Mouse (Mus musculus) liver, embryonic 14.5 days (tissue): ENCODE data around the gene Cidec. TPM values are rescaled to one million over a fixed set of nuclear protein-coding genes. Genes with fewer than 3 reads are reported as not detected.

Experiments used
- ATAC-seq: fragments of 200-750 bp; cut with Nextera tagmentation; 2 replicates; pipeline ENCODE4 v1.8.0; 2017; ENCODE audit warnings: moderate number of reproducible peaks, mild to moderate bottlenecking, moderate library complexity; ENCODE audit not compliant: insufficient read depth
- DNase-seq, 3 experiments: peaks; one replicate each; pipeline ENCODE4 v3.0.0-alpha.2; 2012 to 2013; ENCODE audit warnings: low read depth in 3 of 3, low spot score in 3 of 3
- H3K27ac ChIP-seq: fragments of 300-500 bp; sonication (generic); 2 replicates; pipeline ENCODE4 v1.5.1; 2014; ENCODE audit warnings: moderate library complexity, mild to moderate bottlenecking, control low read depth, inconsistent platforms
- H3K27me3 ChIP-seq: fragments of 300-500 bp; sonication (generic); 2 replicates; pipeline ENCODE4 v1.6.1; 2014; ENCODE audit warnings: mild to moderate bottlenecking, low read length, moderate library complexity; ENCODE audit not compliant: control insufficient read depth, insufficient read depth
- H3K36me3 ChIP-seq: fragments of 300-500 bp; sonication (generic); replicated peaks from 2 replicates; pipeline ENCODE4 v1.6.1; 2014; ENCODE audit warnings: low read depth; ENCODE audit not compliant: control insufficient read depth, insufficient read depth
- H3K4me1 ChIP-seq, 2 experiments: fragments of 200-500 bp in 1 of 2; fragments of 300-500 bp in 1 of 2; sonication (generic) in 1 of 2; replicated peaks; 2 replicates each; pipeline ENCODE4 v1.6.1; 2012 to 2014; ENCODE audit warnings: antibody characterized with exemption in 1 of 2, inconsistent platforms in 1 of 2, low read length in 1 of 2; ENCODE audit not compliant: control insufficient read depth in 2 of 2, insufficient read depth in 2 of 2
- H3K4me2 ChIP-seq: fragments of 300-500 bp; sonication (generic); 2 replicates; pipeline ENCODE4 v1.6.1; 2014; ENCODE audit warnings: low read depth, mild to moderate bottlenecking, control low read depth, moderate library complexity
- H3K4me3 ChIP-seq, 2 experiments: fragments of 200-500 bp in 1 of 2; fragments of 300-500 bp in 1 of 2; sonication (generic) in 1 of 2; 2 replicates each; pipeline ENCODE4 v1.5.1; 2012 to 2014; ENCODE audit warnings: low read depth in 2 of 2, low read length in 2 of 2, mild to moderate bottlenecking in 2 of 2, control low read depth in 1 of 2, inconsistent platforms in 1 of 2, moderate library complexity in 1 of 2; ENCODE audit not compliant: insufficient read depth in 1 of 2
- H3K9ac ChIP-seq: fragments of 300-500 bp; sonication (generic); replicated peaks from 2 replicates; pipeline ENCODE4 v1.6.1; 2014; ENCODE audit warnings: mild to moderate bottlenecking, control low read depth, moderate library complexity
- H3K9me3 ChIP-seq: fragments of 300-500 bp; sonication (generic); 2 replicates; pipeline ENCODE4 v1.6.1; 2016; ENCODE audit warnings: low read length, mixed read lengths; ENCODE audit not compliant: control insufficient read depth
- CTCF ChIP-seq: IDR thresholded peaks from 2 replicates; pipeline ENCODE4 v1.5.1; 2016; ENCODE audit warnings: antibody characterized with exemption, low read depth, control low read depth
- EP300 ChIP-seq: IDR thresholded peaks from 2 replicates; pipeline ENCODE4 v1.6.1; 2016; ENCODE audit warnings: antibody characterized with exemption, low read depth
- WGBS: fragments of 180-500 bp; shearing (Covaris S2); extraction: QIAGEN DNeasy Blood & Tissue Kit; methylation state at CpG from one replicate; pipeline ENCODE4 v1.1.7; 2014; ENCODE audit not compliant: insufficient replicate concordance; 5-methylcytosine and 5-hydroxymethylcytosine counted together
- polyA plus RNA-seq, 2 experiments: library from polyadenylated mRNA; depleted of rRNA in 1 of 2; stranded (reverse) in 1 of 2; unstranded in 1 of 2; fragments of >200 nt; fragmentation: Nextera tagmentation in 1 of 2; extraction: Ambion mirVana in 1 of 2; gene quantifications; 2 replicates each; pipeline versions ENCODE4 v1.2.1 to v1.2.3; 2012 to 2014

The Cidec gene
- polyA plus RNA-seq, 2 experiments = 0.02 to 0.13 TPM

- Histone ChIP-seq H3K27me3 (no peaks in the 10 kb centered on the region), H3K4me1 (peaks cover 4 to 11% of the 10 kb centered on the region in 2 experiments; a peak in 3 of 4 replicates), H3K4me3 (peak overlapping the region; percentile 65 to 82), H3K9me3 (no peaks in the 10 kb centered on the region), H3K4me2 (peak overlapping the region; percentile 93), H3K9ac (peak overlapping the region; percentile 72), H3K27ac (no peak overlapping the region), H3K36me3 (no peaks in the 10 kb centered on the region)
- ATAC-seq = peak; percentile 69
- 11% methylated on average over 16 of the region's 16 CpGs for WGBS
- no peak for TF ChIP-seq EP300
- no peak for TF ChIP-seq CTCF
- DNase-seq = peak in 1 of 3 experiments; percentile 16
Measured at GRCm38 (mm10) chr6:113418441-113419198, 16.9 kb downstream of the Cidec start.

- H3K9me3 ChIP-seq = no peaks in the 10 kb centered on the region
- H3K4me3 ChIP-seq = no peak overlapping the region
- H3K27me3 ChIP-seq = no peaks in the 10 kb centered on the region
- H3K9ac ChIP-seq = no peak overlapping the region
- no peak overlapping the region for H3K4me2 ChIP-seq
- no peak for TF ChIP-seq EP300
- TF ChIP-seq CTCF = no peak
- no peak overlapping the region for H3K27ac ChIP-seq
- peaks cover 4 to 11% of the 10 kb centered on the region in 2 experiments; a peak in 3 of 4 replicates for H3K4me1 ChIP-seq
- H3K36me3 ChIP-seq = no peaks in the 10 kb centered on the region
- 79% methylated on average over 5 of the region's 5 CpGs for WGBS
- no peak for ATAC-seq
- DNase-seq = no peak
Measured at GRCm38 (mm10) chr6:113416416-113416815, 19.1 kb downstream of the Cidec start.

- no peaks in the 10 kb centered on the region for H3K4me1 ChIP-seq
- no peak overlapping the region for H3K4me3 ChIP-seq
- no peak for TF ChIP-seq EP300
- TF ChIP-seq CTCF = no peak
- H3K4me2 ChIP-seq = no peak overlapping the region
- H3K27me3 ChIP-seq = no peaks in the 10 kb centered on the region
- ATAC-seq = no peak
- H3K9ac ChIP-seq = no peak overlapping the region
- no peak overlapping the region for H3K27ac ChIP-seq
- no peak for DNase-seq
- WGBS = 64% methylated on average over 1 of the region's 1 CpGs
- H3K36me3 ChIP-seq = no peaks in the 10 kb centered on the region
- no peaks in the 10 kb centered on the region for H3K9me3 ChIP-seq
Measured at GRCm38 (mm10) chr6:113410001-113410400, 25.6 kb downstream of the Cidec start.

GRCm38 (mm10) chr6:113406683-113407082 is 28.9 kb downstream of the Cidec start:
- Histone ChIP-seq H3K4me3 (no peak overlapping the region), H3K36me3 (no peaks in the 10 kb centered on the region), H3K27ac (no peak overlapping the region), H3K4me2 (no peak overlapping the region), H3K27me3 (no peaks in the 10 kb centered on the region), H3K9ac (no peak overlapping the region), H3K4me1 (no peaks in the 10 kb centered on the region), H3K9me3 (no peaks in the 10 kb centered on the region)
- DNase-seq (no peak), ATAC-seq (no peak)
- TF ChIP-seq EP300 = no peak
- peak; percentile 73 for TF ChIP-seq CTCF
- 65% methylated on average over 9 of the region's 9 CpGs for WGBS

GRCm38 (mm10) chr6:113405483-113405882 is 30.1 kb downstream of the Cidec start:
- 65% methylated on average over 6 of the region's 6 CpGs for WGBS
- no peak overlapping the region for H3K27ac ChIP-seq
- H3K36me3 ChIP-seq = no peaks in the 10 kb centered on the region
- H3K4me2 ChIP-seq = no peak overlapping the region
- no peaks in the 10 kb centered on the region for H3K4me1 ChIP-seq
- no peak overlapping the region for H3K4me3 ChIP-seq
- H3K27me3 ChIP-seq = no peaks in the 10 kb centered on the region
- H3K9me3 ChIP-seq = no peaks in the 10 kb centered on the region
- no peak for DNase-seq
- TF ChIP-seq EP300 = no peak
- no peak for TF ChIP-seq CTCF
- no peak overlapping the region for H3K9ac ChIP-seq
- no peak for ATAC-seq
